Mouse (Mus musculus) c-Kit-positive CD71-positive TER-119-negative erythroid progenitor cells, embryonic 14.5 days (primary cell): ENCODE data around the gene Lrrc49.

Source experiments
- DNase-seq: peaks from one replicate; pipeline ENCODE4 v3.0.0-alpha.2; 2013; ENCODE audit warnings: low read depth

The Lrrc49 gene

DNA sequence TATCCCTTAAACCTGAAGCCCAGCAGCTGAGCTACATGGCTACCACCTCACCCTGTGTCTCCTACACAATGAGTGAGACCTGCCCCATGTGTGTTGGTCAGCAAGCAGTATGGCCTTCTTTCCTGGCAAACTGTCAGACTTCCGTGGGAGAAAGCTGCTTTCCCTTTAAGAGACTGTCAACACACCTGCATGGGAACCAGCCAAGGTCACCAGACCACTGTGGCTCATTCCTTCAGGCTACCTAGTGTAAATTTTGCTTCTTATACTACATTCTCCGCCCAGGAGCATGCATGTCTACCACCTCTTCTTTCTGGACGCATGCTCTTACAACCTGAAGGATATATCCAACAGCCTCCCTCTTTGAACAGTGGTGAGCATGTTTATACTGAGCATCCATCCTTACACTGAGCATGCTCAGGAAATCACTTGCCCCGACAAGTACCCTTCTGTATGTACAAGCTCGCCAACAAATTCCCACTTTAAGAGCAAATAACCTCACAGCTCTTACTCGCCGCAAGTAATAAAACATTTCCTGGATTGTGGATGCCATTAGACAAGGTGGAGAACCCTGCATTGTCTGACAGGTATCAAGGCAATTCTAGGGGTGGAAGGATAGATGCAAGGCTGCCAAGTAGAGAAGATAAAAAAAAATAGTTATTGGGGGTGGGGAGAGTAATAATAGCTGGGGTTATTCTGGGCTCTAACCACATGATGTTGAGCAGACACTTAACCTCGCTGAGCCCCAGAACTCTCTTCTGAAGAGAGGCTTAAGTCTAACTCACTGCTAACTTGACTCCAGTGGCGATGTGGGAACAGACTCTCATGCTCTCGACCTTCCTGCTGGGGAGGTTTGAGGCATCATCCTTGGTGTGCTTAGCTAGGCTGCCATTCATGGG, 158.4 kb downstream of the Lrrc49 start:
- DNase-seq: no peak

DNA sequence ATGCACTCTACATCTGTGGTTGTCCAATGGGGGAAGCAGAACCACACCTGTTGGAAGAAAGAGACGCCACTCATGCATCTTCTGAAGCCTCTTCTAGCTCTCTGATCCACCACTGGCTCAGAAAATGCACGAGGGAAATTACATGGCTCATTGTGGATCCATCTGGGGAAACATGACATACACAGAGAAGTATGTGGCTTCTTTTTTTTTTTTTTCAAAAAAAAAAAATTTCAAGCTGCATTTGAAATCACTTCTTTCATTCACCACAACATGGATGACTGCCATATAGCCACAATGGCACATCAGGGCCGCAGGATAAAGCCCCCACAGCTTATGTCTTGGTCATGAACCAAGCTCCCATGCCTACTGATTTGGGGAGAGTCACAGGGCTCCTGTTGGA, 159.7 kb downstream of the Lrrc49 start:
- DNase-seq: no peak

DNA sequence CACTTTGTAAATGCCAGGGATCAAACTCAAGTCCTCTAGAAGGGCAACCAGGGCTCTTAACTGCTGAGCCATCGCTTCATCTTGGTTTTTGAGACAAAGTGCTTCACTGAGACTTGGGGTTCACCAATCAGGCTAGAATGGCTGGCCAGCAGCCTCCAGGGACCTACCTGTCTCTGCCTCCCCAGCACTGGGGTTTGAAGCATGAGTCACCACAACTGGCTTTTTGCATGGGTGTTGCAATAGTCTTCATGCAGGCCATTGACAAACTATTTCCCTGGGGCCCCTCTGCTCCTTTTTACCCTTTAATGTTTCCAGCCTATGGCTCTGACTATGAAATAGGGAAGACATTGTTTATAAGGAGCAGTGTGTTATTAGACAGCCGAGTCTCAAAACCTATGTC, 160.1 kb downstream of the Lrrc49 start:
- no peak for DNase-seq

DNA sequence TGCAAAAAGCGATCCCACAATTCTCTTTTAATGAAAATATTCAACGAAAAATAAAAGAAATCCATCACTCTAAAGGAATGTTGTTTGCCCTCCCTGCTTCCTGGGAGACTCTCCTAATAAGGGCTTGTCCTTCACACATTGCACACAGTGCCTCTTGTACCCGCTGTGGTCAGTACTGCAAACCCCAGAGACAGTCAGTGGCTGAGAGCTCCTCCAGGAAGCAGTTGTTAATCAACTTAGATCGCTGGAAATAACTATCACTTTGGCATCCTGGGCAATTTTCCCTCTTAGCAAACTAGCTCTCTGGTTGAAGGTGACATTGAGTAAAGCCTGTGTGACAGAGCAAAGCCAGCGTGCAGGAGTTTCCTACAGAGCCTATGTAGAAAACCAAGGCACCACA, 160.9 kb downstream of the Lrrc49 start:
- DNase-seq: no peak

DNA sequence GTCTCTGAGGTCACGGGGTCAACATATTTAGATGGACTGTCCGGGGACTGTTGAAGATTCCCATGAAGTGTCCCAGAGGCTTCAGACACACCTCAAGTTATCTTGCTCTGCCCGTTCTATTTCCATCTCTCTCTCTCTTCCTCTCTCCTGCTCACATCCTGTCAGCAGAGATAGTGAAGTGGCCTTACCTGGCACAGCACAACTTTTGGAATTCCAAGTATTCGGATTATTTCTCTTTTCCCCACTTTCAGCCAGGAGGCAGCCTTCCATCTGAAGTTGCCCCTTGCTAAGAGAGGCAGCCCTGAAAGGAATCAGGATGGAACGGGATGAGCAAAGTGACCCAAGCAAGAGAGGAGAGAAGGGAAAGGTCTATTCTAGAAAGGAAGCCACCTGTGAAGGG, 161.8 kb downstream of the Lrrc49 start:
- no peak for DNase-seq

DNA sequence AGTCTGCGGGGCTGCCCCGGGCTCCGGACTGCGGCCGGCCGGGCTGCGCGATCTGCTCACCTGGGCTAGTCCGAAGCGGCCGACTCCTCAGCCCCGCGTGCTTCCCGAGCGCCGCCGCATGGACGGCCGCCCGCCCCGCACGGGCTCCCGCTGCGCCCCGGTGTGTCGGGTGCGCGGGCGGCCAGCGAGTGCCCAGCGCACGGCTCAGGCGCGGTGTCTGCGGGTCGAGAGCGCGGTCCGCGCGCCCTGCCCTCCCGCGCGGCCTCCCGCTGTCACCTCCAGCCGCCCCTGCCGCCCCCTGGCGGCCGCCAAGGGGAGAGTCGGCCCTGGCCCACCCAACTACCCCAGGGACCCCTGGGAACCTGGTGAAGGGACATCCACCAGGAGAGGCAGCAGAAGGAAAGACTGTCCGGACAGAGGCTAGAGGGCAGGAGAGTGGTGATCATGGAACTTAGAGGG, 166.1 kb downstream of the Lrrc49 start, which contains the start of gene Thsd4:
Thsd4 (minus strand) TSS at position 241 of the 459 bp plus-strand sequence.
- no peak for DNase-seq

DNA sequence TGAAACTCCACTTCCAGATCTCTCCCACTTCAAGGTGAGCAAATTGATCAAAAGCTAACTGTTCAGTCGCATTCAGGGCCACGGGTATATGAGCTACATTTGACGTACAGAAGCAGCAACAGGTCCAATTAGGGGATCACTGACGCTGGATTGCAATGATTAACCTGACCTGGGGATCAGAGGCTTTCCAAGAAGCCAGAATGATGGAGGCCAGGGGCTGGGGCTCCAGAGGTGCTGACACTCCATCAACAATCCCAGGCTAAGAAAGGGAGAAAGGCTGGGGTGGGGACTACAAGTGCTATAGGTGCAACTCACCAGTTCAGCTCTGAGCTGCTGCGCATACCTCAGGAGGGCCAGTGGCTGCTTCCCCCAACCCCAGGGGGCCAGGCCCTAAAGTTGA, 166.8 kb downstream of the Lrrc49 start:
- DNase-seq: no peak

DNA sequence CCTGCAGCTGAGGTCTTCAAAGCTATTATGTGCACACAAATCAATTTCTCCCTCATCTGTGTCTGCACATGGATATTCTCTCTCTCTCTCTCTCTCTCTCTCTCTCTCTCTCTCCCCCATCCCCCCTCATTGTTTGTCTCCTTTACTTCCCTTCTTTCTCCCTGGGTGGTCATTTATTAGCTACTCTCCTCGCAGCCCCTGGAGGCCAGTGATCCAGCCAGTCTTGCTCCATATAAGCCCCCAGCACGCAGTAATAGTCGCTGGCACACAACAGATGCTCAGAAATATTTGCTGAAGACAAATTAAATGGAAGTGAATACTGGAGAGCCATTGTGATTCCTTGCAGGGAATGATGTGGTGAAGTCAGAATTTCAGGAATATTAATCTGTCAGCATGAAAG, 168.4 kb downstream of the Lrrc49 start:
- DNase-seq: no peak
